Mouse (Mus musculus) midbrain, embryonic 14.5 days (tissue): ENCODE results near the gene Dgkz. TPM values are rescaled to one million over a fixed set of nuclear protein-coding genes. Genes with fewer than 3 reads are reported as not detected.
A peak's percentile ranks its signal among the peaks of the same experiment; 100 is the strongest.

Experiments used
- ATAC-seq: fragments of 200-750 bp; cut with Nextera tagmentation; 2 replicates; pipeline ENCODE4 v1.8.0; 2017; ENCODE audit warnings: moderate number of reproducible peaks, moderate library complexity; ENCODE audit not compliant: low FRiP score, low TSS enrichment
- DNase-seq: peaks from one replicate; pipeline ENCODE4 v3.0.0-alpha.2; 2015
- H3K27ac ChIP-seq: fragments of 300-500 bp; sonication (generic); replicated peaks from 2 replicates; pipeline ENCODE4 v1.5.1; 2014; ENCODE audit warnings: mild to moderate bottlenecking, low read depth, low read length, moderate library complexity
- H3K27me3 ChIP-seq: fragments of 300-500 bp; sonication (generic); 2 replicates; pipeline ENCODE4 v1.6.1; 2014; ENCODE audit warnings: low read length, control low read depth, mixed read lengths; ENCODE audit not compliant: control insufficient read depth, insufficient read depth
- H3K36me3 ChIP-seq: fragments of 300-500 bp; sonication (generic); 2 replicates; pipeline ENCODE4 v1.6.1; 2014; ENCODE audit warnings: low read length, control low read depth; ENCODE audit not compliant: control insufficient read depth, insufficient read depth
- H3K4me1 ChIP-seq: fragments of 300-500 bp; sonication (generic); 2 replicates; pipeline ENCODE4 v1.6.1; 2014; ENCODE audit warnings: mild to moderate bottlenecking, antibody characterized with exemption, low read length, control low read depth; ENCODE audit not compliant: control insufficient read depth, insufficient read depth
- H3K4me2 ChIP-seq: fragments of 300-500 bp; sonication (generic); 2 replicates; pipeline ENCODE4 v1.6.1; 2014; ENCODE audit warnings: mild to moderate bottlenecking, low read length, moderate library complexity
- H3K4me3 ChIP-seq: fragments of 300-500 bp; sonication (generic); replicated peaks from 2 replicates; pipeline ENCODE4 v1.5.1; 2014; ENCODE audit warnings: low read depth, low read length
- H3K9ac ChIP-seq: fragments of 300-500 bp; sonication (generic); replicated peaks from 2 replicates; pipeline ENCODE4 v1.6.1; 2014; ENCODE audit warnings: mild to moderate bottlenecking, low read length, moderate library complexity
- H3K9me3 ChIP-seq: fragments of 300-500 bp; sonication (generic); 2 replicates; pipeline ENCODE4 v1.6.1; 2016; ENCODE audit warnings: low read length, control low read depth, mixed read lengths; ENCODE audit not compliant: control insufficient read depth
- WGBS: fragments of 180-500 bp; shearing (Covaris S2); extraction: QIAGEN DNeasy Blood & Tissue Kit; methylation state at CpG from one replicate; pipeline ENCODE4 v1.1.7; 2014; 5-methylcytosine and 5-hydroxymethylcytosine counted together
- polyA plus RNA-seq: library from polyadenylated mRNA; unstranded; fragments of >200 nt; fragmentation: Nextera tagmentation; extraction: Ambion mirVana; gene quantifications from 2 replicates; pipeline ENCODE4 v1.2.1, GENCODE M21; 2014

The Dgkz gene
- polyA plus RNA-seq, 1 experiment from 2014 or later, result 32.0 TPM

DNA sequence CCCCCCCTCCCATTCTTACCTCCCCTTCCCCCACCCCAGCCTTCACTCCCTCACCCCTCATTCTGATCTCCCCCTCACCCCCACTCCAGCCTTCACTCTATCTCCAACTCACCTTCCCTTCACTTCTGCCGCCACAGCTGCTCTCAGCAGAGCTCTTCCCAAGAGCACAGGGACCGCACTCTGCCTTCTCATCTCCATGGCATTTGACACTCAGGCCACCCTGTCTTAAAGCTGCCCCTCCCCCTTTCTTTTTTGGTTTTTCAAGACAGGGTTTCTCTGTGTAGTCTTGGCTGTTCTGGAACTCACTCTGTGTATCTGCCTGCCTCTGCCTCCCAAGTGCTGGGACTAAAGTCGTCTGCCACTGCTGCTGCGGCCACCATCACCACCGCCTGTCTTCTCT, 5.2 kb upstream of the Dgkz start:
- no peak overlapping the region for H3K4me2 ChIP-seq
- H3K36me3 ChIP-seq, result no peaks in the 10 kb centered on the region
- peaks cover 13% of the 10 kb centered on the region for H3K27me3 ChIP-seq
- peaks cover 26% of the 10 kb centered on the region for H3K4me1 ChIP-seq
- H3K4me3 ChIP-seq, result no peak overlapping the region
- ATAC-seq (no peak), DNase-seq (no peak)
- no peak overlapping the region for H3K9ac ChIP-seq
- 44% methylated on average over 5 of the region's 5 CpGs for WGBS
- H3K9me3 ChIP-seq, result no peaks in the 10 kb centered on the region
- no peak overlapping the region for H3K27ac ChIP-seq

DNA sequence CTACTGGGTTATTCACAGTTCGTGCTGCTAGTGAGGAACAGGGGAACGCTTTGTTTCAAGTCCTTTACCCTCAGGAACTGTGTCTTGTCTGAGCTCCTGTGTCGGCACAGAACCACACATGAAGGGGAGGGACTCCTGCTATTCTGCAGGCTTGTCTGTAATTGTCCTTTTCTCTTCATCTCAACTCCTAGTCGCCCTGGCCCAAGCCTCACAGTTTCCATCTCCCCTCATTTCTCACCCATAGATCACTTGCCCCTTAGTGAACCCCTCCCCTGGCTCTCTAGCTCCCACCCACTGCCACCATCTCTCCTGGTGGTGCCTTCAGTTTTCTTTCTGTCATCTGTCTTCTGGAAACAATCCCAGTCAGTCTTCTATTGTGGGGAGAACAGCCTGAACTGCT, 4.6 kb upstream of the Dgkz start:
- Histone ChIP-seq H3K9me3 (no peaks in the 10 kb centered on the region), H3K4me3 (no peak overlapping the region), H3K4me2 (no peak overlapping the region), H3K27me3 (peaks cover 19% of the 10 kb centered on the region), H3K4me1 (peaks cover 27% of the 10 kb centered on the region), H3K9ac (no peak overlapping the region), H3K27ac (no peak overlapping the region), H3K36me3 (no peaks in the 10 kb centered on the region)
- 12% methylated on average over 4 of the region's 4 CpGs for WGBS
- no peak for DNase-seq
- no peak for ATAC-seq

DNA sequence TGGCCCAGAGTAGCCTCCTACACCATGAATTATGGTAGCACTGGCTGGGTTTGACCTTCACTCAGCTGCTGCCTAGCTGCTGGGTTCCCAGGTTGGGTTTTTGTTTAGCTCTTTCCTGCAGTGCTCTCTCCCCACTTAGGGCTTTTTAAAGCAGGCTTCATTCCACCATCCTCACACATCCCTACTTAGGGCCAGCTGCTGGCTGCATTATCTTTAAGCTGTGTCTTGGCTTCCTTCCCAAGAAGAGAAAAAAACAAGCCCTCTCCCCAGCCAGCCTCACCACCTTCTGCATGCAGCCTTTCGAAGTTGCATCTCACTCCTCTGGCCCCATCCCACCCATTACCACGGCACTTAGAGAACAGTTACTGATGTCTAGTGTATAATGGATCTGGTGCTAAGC, 2.9 kb upstream of the Dgkz start:
- 34% methylated on average over 2 of the region's 2 CpGs for WGBS
- Histone ChIP-seq H3K4me1 (peaks cover 19% of the 10 kb centered on the region), H3K27ac (no peak overlapping the region), H3K27me3 (peaks cover 30% of the 10 kb centered on the region), H3K4me3 (no peak overlapping the region), H3K4me2 (no peak overlapping the region), H3K9ac (no peak overlapping the region), H3K36me3 (no peaks in the 10 kb centered on the region), H3K9me3 (no peaks in the 10 kb centered on the region)
- ATAC-seq, result no peak
- DNase-seq, result peak; percentile 48

DNA sequence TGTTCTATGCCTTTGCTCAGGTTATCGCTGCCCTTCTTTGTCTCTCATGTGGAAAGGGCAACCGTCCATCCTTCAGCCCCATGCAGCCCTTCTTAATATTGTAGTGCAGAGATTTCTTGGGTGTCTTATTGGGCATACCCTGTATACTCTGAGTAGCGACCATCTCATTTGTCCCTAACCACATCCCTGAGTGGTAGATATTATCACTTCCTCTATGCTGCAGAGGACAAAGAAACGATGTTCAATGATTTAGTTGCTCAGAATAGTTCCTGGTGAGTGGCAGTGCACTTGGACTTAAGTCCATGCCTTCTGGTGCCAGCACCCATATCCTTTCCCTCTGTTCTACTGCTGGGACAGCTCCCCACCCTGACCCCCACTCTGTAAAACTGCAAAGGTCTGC, 2.3 kb upstream of the Dgkz start:
- DNase-seq, result no peak
- no peak overlapping the region for H3K9ac ChIP-seq
- peaks cover 19% of the 10 kb centered on the region for H3K4me1 ChIP-seq
- H3K4me3 ChIP-seq, result no peak overlapping the region
- peaks cover 36% of the 10 kb centered on the region for H3K27me3 ChIP-seq
- no peak overlapping the region for H3K27ac ChIP-seq
- ATAC-seq, result no peak
- no peaks in the 10 kb centered on the region for H3K36me3 ChIP-seq
- H3K9me3 ChIP-seq, result no peaks in the 10 kb centered on the region
- 83% methylated on average over 4 of the region's 4 CpGs for WGBS
- no peak overlapping the region for H3K4me2 ChIP-seq

DNA sequence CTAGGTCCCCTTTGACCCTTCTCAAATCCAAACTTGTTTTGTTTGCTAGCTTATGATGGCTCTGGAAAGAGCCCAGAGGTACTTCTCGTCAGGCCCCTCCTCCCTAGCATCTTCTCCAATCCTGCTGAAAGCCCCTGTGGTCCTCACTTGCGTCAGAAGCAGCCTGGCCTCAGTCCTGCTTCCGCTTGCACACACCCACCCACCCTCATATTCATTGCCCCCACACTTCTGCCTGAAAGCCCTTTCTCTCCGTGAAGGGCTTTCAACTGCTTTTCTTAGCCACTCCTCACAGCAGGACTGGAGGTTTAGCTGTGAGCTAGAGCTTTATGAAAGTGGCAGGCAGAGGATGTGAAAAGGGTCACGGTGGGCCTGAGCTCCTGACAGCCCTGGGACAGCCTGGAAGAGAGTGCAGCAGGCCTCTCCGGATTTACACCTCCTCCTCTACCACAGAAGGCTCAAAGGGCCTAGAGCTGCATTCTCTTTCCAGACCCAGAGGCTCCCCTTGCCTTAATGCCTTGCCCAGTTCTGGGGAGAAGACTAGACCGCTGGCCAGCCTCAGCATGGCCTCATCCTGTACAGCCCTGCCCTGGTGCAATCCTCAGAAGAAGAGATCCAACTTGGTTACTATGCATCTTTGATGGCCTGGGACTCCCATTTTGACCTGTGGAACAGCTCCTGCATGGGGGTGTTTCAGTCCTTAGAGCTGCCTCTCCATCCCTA, 2.1 kb downstream of the Dgkz start:
- WGBS, result 20% methylated on average over 7 of the region's 7 CpGs
- DNase-seq, result no peak
- H3K9me3 ChIP-seq, result no peaks in the 10 kb centered on the region
- H3K27ac ChIP-seq, result no peak overlapping the region
- H3K4me1 ChIP-seq, result peaks cover 28% of the 10 kb centered on the region
- no peak for ATAC-seq
- H3K4me2 ChIP-seq, result no peak overlapping the region
- H3K27me3 ChIP-seq, result peaks cover 36% of the 10 kb centered on the region
- H3K4me3 ChIP-seq, result no peak overlapping the region
- H3K36me3 ChIP-seq, result no peaks in the 10 kb centered on the region
- no peak overlapping the region for H3K9ac ChIP-seq

DNA sequence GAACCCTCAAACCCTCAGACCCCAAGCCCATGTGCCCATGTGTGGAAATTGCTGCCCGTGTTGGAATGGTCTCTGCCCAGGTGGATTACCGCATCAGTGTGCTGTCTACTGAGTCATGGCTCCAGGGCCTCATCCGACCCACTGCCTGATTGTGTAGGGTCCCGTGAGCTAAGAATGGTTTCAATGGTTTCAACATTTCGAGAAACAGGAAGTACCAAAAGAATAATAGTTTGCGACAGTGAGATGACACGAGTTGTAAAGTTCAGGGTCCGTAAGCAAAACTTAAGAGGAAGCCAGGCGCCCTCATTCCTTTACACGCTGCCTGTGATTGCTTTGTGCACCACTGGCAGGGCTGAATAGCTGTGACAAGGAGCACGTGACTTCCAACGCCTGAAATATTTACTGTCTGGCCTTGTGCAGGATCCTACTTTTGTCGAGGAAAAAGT, 3.5 kb downstream of the Dgkz start:
- Histone ChIP-seq H3K36me3 (no peaks in the 10 kb centered on the region), H3K9ac (no peak overlapping the region; the same call in 1 of the 2 replicates), H3K27ac (0 out of 2 replicates have a peak overlapping the region, but pooled peaks have one; percentile 49), H3K4me1 (peaks cover 25% of the 10 kb centered on the region), H3K9me3 (no peaks in the 10 kb centered on the region), H3K4me3 (no peak overlapping the region), H3K4me2 (no peak overlapping the region), H3K27me3 (peaks cover 35% of the 10 kb centered on the region)
- DNase-seq (no peak), ATAC-seq (no peak)
- WGBS, result 38% methylated on average over 13 of the region's 13 CpGs

DNA sequence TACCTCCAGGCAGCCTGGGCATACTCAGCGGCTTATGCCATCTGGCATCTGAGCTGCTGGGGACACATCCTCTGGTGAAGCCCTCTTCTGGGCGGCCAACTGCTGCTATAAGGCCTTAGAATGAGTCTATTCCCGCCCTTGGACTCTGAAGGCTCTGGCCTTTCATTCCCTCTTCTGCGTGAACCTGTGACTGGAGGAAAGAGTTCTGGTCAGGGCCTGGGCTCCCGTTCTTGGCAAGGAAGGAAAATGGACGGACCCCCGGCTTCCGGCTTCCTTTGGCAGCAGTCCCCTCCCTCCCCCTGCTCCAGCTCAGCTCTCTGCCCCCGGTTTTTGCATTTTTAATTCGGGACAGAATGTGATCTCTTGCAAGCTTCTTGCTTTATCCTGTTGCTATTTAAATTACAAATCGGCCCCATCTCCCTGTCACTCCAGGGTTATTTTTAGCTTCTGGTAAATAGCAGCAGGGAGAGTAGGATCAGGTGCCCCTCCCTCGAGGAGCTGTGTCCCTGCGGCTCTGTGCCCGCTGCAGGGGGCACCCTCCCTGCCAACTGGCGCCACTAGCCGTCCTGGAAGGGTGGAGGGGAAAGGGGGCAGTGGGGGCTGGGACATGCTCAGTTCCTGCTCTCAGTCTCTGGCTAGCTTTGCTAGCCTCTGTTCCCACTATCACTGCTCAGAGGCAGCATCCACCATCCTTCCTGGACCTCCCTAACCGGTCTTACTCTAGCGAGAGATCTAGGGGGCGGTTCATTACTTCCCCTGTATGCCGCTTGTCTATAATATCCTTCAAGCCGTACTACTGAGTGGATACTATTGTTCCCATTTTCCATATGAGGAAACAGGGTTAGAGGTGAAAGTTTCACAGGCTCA, 4.2 kb downstream of the Dgkz start:
- WGBS, result 13% methylated on average over 21 of the region's 21 CpGs
- peak overlapping the region; percentile 49; the same call in 1 of the 2 replicates for H3K27ac ChIP-seq
- ATAC-seq, result peak; percentile 49; the same call in 1 of the 2 replicates
- H3K4me3 ChIP-seq, result no peak overlapping the region
- no peaks in the 10 kb centered on the region for H3K36me3 ChIP-seq
- H3K9ac ChIP-seq, result peak overlapping the region; percentile 26
- H3K4me2 ChIP-seq, result peak overlapping the region; percentile 41
- no peaks in the 10 kb centered on the region for H3K9me3 ChIP-seq
- DNase-seq, result peak; percentile 61
- peaks cover 25% of the 10 kb centered on the region for H3K4me1 ChIP-seq
- H3K27me3 ChIP-seq, result peaks cover 29% of the 10 kb centered on the region

DNA sequence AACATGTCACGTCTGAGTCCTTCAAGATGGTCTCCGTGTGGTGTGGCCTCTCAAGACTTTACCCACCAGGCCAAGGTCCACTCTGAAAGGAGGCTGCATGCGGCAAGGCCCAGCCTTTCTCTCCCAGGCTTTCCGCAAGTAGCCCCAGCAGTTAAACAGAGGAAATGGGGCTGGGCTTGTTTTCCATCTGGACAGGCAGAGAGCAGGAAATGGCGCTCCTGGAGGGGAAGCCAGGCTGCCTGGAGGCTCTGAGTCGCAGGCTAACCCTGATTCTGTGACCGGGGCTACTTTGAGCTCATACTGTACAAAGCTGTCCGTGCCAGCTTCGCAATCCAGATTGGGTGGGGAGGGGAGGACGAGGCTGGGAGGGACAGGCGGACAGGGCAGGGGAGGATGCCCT, 7.7 kb downstream of the Dgkz start:
- Histone ChIP-seq H3K4me1 (peaks cover 17% of the 10 kb centered on the region), H3K9me3 (no peaks in the 10 kb centered on the region), H3K4me3 (no peak overlapping the region), H3K27ac (no peak overlapping the region), H3K27me3 (no peaks in the 10 kb centered on the region), H3K36me3 (no peaks in the 10 kb centered on the region), H3K9ac (no peak overlapping the region), H3K4me2 (no peak overlapping the region)
- ATAC-seq (no peak), DNase-seq (no peak)
- WGBS, result 73% methylated on average over 11 of the region's 11 CpGs
